Mouse (Mus musculus): ENCODE data around the gene Prss27. TPM values are rescaled to one million over a fixed set of nuclear protein-coding genes. Genes with fewer than 3 reads are reported as not detected.

The Prss27 gene
- total RNA-seq (2021): not detected
- long read RNA-seq, experiment 1: 0 reads
- long read RNA-seq, experiment 2: 0 reads

- no peak for TF ChIP-seq CTCF (IDR thresholded peaks at IDR 0.05)
- H3K4me3 ChIP-seq: no peak within 1 kb of the TSS
- no peak for DNase-seq (ENCODE audit: extremely low spot score in 1 of 2, low spot score in 2 of 2)
- intact Hi-C loops (cut with DNase I): no loop called here
- H3K27ac ChIP-seq: no peak within 1 kb of the TSS
These were observed at the start of gene Prss27 for GRCm38 (mm10) chr17:24037844-24038243. Gene Prss27, plus strand, starts transcription at chr17:24038144.

DNA sequence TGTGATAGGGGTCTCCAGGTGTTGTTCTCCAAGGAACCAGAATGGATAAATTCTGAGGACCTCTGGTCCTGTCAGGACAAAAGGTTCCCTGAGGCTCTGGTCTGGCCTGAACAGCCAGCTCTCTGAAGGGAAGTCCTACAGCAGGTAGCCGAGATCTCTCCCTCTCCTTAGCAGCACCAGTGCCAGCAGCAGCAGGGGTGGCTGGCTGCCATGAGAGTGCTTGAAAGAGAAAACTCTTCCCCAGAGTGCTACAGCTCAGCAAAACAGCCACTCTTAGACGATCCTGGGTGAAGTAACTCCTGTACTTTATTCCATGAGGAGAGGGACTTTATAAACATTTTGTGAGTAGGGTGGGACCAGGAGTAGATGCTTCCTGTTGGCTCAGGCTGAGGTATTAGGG, 48.1 kb upstream of the Prss27 start:
- intact Hi-C loops (cut with DNase I): no loop called here

DNA sequence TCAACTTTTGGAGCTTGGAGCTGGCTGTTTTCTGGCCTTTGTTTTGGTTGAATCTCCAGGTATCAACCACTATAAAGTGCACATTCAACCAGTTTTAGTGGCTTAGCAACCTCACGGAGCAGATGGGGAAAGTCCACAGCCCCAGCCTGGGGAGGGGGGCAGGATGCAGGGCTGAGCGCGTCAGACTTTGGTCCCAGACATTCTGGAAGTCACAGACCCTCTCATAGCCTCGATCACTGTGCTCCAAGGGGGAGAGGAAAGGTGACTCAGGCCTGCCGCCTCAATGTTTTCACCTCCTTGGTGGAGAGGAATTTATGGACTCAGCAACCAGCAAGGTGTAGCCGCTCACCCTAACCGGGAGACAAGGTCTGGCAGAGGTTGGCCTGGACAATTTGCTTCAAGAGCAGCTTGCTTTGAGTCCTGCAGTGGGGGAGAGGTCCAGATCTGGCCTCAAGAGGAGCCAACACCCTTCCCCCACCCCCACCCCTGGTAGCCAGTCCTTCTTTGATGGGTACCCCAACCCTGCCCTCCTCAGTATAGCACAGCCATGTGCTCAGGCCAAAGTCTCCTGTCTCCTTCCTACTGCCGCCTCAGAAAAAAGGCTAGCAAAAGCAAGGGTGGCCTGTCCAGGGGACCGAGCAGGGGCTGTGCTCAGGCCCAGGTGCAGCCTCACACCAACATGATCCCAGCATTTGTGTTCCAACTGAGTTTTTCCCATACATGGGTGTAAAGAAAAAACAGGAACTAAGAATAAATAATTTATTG, 45.0 kb upstream of the Prss27 start:
- DNase-seq (ENCODE audit: extremely low spot score in 1 of 2, low spot score in 2 of 2): no peak
- Histone ChIP-seq H3K27ac (no peak overlapping the region), H3K4me3 (no peak overlapping the region)
- intact Hi-C loops (cut with DNase I): loop anchor here (2.0 kb wide), 1 partner anchor 24 kb away; no protein-coding TSS in a partner anchor
- no peak for TF ChIP-seq CTCF (IDR thresholded peaks at IDR 0.05)

More for the DNA sequence above, 48.1 kb upstream of the Prss27 start:
- no peak overlapping the region for H3K4me3 ChIP-seq
- no peak for DNase-seq (ENCODE audit: extremely low spot score in 1 of 2, low spot score in 2 of 2)
- no peak overlapping the region for H3K27ac ChIP-seq
- no peak for TF ChIP-seq CTCF (IDR thresholded peaks at IDR 0.05)

DNA sequence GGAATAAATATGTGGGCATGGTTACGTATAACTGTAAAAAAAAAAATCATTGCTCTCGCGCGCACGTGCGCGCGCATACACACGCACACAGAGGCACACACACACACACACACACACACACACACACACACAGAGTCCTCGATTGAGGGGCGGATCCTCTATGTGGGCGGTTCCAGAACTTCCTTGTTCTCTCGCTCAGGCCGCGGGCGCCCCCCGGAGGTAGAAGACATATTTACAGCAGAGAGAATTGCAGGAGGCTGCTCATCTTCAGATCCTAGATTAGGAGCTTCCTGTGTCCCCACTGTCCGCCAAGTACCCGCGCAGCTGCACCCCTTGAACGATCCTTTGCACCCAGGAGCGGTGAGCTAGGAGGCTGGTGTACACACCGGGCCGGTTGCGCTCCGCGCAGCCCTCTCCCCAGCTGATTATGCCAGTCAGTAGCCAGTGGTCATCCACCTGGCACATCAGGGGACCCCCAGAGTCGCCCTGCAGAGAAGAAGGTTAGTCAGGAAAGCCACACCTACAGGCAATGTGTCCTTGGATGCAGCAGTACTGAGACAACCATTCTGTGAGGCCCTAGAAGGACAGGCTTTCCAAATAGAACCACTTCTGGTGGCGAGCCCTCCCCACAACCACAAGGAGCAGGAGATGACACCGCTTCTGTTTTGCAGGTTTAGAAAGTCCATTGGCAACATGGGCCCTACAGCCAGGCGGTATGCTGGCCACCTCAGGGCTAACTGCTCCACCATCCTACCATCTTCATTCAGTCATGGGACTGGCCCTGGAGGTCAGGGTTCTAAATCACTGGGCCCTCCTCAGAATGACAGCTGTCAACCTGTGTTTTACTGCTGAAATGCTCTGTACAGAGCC, 44.1 kb upstream of the Prss27 start:
- intact Hi-C loops (cut with DNase I): loop anchor here (2.0 kb wide), 1 partner anchor 25 kb away; no protein-coding TSS in a partner anchor
- peak overlapping the region; percentile 42 for H3K27ac ChIP-seq
- peak overlapping the region; percentile 33; the same call in 1 of the 2 replicates for H3K4me3 ChIP-seq
- peak; percentile 67 for TF ChIP-seq CTCF (IDR thresholded peaks at IDR 0.05)
- peak; percentile 91 to 93 for DNase-seq (ENCODE audit: extremely low spot score in 1 of 2, low spot score in 2 of 2)

GRCm38 (mm10) chr17:23994667-23995066, 43.3 kb upstream of the Prss27 start:
- intact Hi-C loops (cut with DNase I): no loop called here

GRCm38 (mm10) chr17:23995421-23995820, 42.5 kb upstream of the Prss27 start:
- intact Hi-C loops (cut with DNase I): no loop called here
- H3K4me3 ChIP-seq: no peak overlapping the region
- no peak overlapping the region for H3K27ac ChIP-seq
- peak; percentile 22; the same call in 1 of the 2 replicates for TF ChIP-seq CTCF (IDR thresholded peaks at IDR 0.05)
- no peak for DNase-seq (ENCODE audit: extremely low spot score in 1 of 2, low spot score in 2 of 2)

More at GRCm38 (mm10) chr17:23994667-23995066, 43.3 kb upstream of the Prss27 start:
- no peak for TF ChIP-seq CTCF (IDR thresholded peaks at IDR 0.05)
- Histone ChIP-seq H3K27ac (peak overlapping the region; percentile 42; the same call in 1 of the 2 replicates), H3K4me3 (no peak overlapping the region)
- no peak for DNase-seq (ENCODE audit: extremely low spot score in 1 of 2, low spot score in 2 of 2)

DNA sequence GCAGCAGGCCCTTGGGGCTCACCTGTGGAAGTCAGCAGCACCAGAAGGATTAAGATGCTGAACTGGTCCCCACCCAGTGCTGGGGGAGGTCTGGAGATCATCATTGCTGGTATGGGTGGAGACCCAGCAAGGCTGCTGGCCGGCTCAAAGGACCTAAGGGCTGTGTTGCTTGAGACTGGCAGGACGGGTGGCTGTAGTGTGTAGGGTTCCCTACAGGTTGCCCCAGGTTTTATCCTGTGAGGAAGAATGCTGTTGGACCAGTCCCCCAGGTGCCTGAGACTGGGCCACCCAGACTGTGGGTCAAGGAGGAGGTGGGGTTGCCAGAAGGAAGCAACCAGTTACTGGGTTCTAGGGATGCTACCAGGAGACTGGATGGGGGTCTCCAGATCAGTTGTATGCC, 40.0 kb upstream of the Prss27 start, which contains the start of gene Prss22:
Prss22 (minus strand) TSS at position 200 of the 400 bp plus-strand sequence.
- H3K4me3 ChIP-seq: no peak within 1 kb of the TSS
- intact Hi-C loops (cut with DNase I): no loop called here

GRCm38 (mm10) chr17:23998383-23998782, 39.6 kb upstream of the Prss27 start:
- Histone ChIP-seq H3K27ac (no peak overlapping the region), H3K4me3 (no peak overlapping the region)
- intact Hi-C loops (cut with DNase I): no loop called here

More for the DNA sequence above, 40.0 kb upstream of the Prss27 start, which contains the start of gene Prss22:
- TF ChIP-seq CTCF (IDR thresholded peaks at IDR 0.05): no peak
- H3K27ac ChIP-seq: no peak within 1 kb of the TSS
- DNase-seq (ENCODE audit: extremely low spot score in 1 of 2, low spot score in 2 of 2): no peak

DNA sequence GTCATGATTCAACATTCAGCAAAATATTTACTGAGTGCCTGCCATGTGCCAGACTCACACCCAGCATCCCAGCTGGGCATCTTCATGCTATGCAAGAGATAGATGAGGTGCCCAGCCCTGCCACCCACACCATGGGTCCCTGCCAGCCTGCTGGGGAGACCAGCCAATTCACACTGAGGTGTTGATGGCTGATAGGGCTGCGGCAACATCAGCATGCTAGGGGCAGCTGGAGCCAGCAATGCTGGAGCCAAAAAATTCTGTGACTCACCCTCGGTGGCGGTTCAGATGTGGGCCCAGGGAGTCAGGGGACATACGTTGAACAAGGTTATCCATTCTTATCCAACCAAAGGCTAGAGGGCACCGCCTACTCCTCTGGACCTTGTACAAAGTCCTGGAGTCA, 37.5 kb upstream of the Prss27 start:
- intact Hi-C loops (cut with DNase I): no loop called here
- no peak for TF ChIP-seq CTCF (IDR thresholded peaks at IDR 0.05)
- H3K27ac ChIP-seq: no peak overlapping the region
- H3K4me3 ChIP-seq: no peak overlapping the region
- DNase-seq (ENCODE audit: extremely low spot score in 1 of 2, low spot score in 2 of 2): peak; percentile 67 to 87

More at GRCm38 (mm10) chr17:23998383-23998782, 39.6 kb upstream of the Prss27 start:
- no peak for DNase-seq (ENCODE audit: extremely low spot score in 1 of 2, low spot score in 2 of 2)
- TF ChIP-seq CTCF (IDR thresholded peaks at IDR 0.05): no peak

DNA sequence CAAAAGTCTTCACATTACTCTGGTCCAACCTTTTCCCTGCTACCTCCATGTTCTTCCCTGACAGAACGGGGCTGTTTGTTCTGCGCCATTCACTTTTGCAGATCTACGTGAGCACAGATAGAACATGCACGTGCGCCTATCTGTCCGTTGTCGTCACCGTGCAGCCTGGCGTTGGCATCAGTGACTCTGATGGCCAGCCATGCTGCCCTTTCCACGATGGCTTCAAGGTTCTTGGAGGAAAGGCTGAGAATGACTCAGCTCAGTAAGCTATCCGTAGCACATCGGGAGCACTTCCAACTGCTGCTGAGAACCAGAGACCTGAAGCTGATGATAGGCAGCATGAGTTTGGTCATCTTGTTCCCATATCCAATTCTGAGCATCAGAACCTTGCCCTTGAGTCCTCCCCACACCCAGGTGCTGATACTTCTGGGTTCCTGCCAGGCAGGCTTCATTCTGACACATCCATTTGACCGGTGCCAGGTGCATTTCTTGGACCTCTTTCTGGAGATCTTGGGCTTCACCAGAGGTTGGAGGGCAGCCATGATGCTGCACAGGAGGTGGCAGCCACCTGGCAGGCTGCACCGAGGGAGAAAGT, 33.8 kb upstream of the Prss27 start:
- intact Hi-C loops (cut with DNase I): no loop called here
- Histone ChIP-seq H3K4me3 (no peak overlapping the region), H3K27ac (no peak overlapping the region)
- no peak for TF ChIP-seq CTCF (IDR thresholded peaks at IDR 0.05)
- no peak for DNase-seq (ENCODE audit: extremely low spot score in 1 of 2, low spot score in 2 of 2)

DNA sequence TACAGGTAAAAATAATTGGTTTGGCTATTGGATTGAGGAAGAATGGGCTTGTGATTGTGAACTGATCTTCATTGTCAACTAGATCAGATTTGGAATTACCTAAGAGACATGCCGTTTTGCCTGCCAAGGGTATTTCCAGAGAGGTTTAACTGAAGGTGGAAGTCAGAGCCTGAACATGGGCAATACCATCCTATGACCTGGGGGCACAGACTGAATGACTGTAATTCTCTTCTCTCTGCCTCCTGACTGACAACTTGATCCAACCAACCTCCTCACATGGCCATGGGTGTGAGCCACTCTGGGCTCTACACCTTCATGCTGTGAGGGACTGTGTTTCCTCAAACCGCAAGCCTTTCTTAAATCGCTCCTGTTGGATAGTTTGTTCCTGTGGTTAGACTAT, 32.9 kb upstream of the Prss27 start:
- no peak for DNase-seq (ENCODE audit: extremely low spot score in 1 of 2, low spot score in 2 of 2)
- intact Hi-C loops (cut with DNase I): no loop called here
- no peak overlapping the region for H3K4me3 ChIP-seq
- H3K27ac ChIP-seq: no peak overlapping the region
- no peak for TF ChIP-seq CTCF (IDR thresholded peaks at IDR 0.05)
